Mouse (Mus musculus) forebrain, postnatal 0 days (tissue): ENCODE results near the gene Cflar. TPM values are rescaled to one million over a fixed set of nuclear protein-coding genes. Genes with fewer than 3 reads are reported as not detected.

Experiments
- ATAC-seq: fragments of 200-750 bp; cut with Nextera tagmentation; 2 replicates; pipeline ENCODE4 v1.8.0; 2017; ENCODE audit warnings: mild to moderate bottlenecking, moderate library complexity
- DNase-seq: peaks from one replicate; pipeline ENCODE4 v3.0.0-alpha.2; 2015
- H3K27ac ChIP-seq: fragments of 300-500 bp; sonication (generic); 2 replicates; pipeline ENCODE4 v1.5.1; 2014; ENCODE audit warnings: low read depth, mild to moderate bottlenecking, antibody characterized with exemption, low read length, moderate library complexity, mixed read lengths
- H3K27me3 ChIP-seq: fragments of 300-500 bp; sonication (generic); 2 replicates; pipeline ENCODE4 v1.6.1; 2014; ENCODE audit warnings: mild to moderate bottlenecking, low read length, mixed read lengths; ENCODE audit not compliant: insufficient read depth
- H3K36me3 ChIP-seq: fragments of 300-500 bp; sonication (generic); 2 replicates; pipeline ENCODE4 v1.6.1; 2014; ENCODE audit warnings: mild to moderate bottlenecking, moderate library complexity; ENCODE audit not compliant: insufficient read depth
- H3K4me1 ChIP-seq: fragments of 300-500 bp; sonication (generic); 2 replicates; pipeline ENCODE4 v1.6.1; 2014; ENCODE audit warnings: antibody characterized with exemption; ENCODE audit not compliant: insufficient read depth
- H3K4me2 ChIP-seq: fragments of 300-500 bp; sonication (generic); 2 replicates; pipeline ENCODE4 v1.6.1; 2014; ENCODE audit warnings: low read depth, mild to moderate bottlenecking, moderate library complexity
- H3K4me3 ChIP-seq: fragments of 300-500 bp; sonication (generic); 2 replicates; pipeline ENCODE4 v1.5.1; 2014; ENCODE audit warnings: low read depth, low read length, mixed read lengths
- H3K9ac ChIP-seq: fragments of 300-500 bp; sonication (generic); 2 replicates; pipeline ENCODE4 v1.6.1; 2014; ENCODE audit warnings: mild to moderate bottlenecking
- H3K9me3 ChIP-seq: fragments of 300-500 bp; sonication (generic); 2 replicates; pipeline ENCODE4 v1.6.1; 2016; ENCODE audit warnings: low read length
- CTCF ChIP-seq: sonication (generic); IDR thresholded peaks from 2 replicates; pipeline ENCODE4 v1.5.1; 2016; ENCODE audit warnings: antibody characterized with exemption, control low read depth, low read depth
- WGBS: fragments of 180-500 bp; shearing (Covaris S2); extraction: QIAGEN DNeasy Blood & Tissue Kit; methylation state at CpG from one replicate; pipeline ENCODE4 v1.1.7; 2014; 5-methylcytosine and 5-hydroxymethylcytosine counted together
- polyA plus RNA-seq: library from polyadenylated mRNA; unstranded; fragments of >200 nt; fragmentation: Nextera tagmentation; extraction: Ambion mirVana; gene quantifications from 2 replicates; pipeline ENCODE4 v1.2.1, GENCODE M21; 2015
- total RNA-seq: library from RNA; depleted of rRNA; stranded (reverse); fragments of >200 nt; gene quantifications from 2 replicates; pipeline ENCODE4 v1.2.3, GENCODE M21; 2014

Cflar gene
- total and polyA plus RNA-seq, 2 experiments from 2014 or later = 20.2 to 35.4 TPM

DNA sequence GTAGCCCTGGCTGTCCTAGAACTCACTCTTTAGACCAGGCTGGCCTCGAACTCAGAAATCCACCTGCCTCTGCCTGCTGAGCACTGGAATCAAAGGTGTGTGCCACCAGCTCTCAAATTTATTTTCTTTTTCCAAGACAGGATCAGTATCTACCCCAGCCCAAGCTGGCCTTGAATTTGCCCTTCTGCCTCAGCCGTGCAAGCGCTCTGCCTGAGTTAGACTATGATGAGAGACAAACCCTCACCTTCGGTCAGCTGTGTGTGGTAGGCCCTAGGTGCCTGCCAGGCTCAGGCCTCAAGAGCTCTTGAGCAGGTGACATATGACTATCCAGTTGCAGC, 5.5 kb downstream of the Cflar start:
- Histone ChIP-seq H3K9ac (no peak overlapping the region), H3K4me2 (no peak overlapping the region), H3K4me3 (no peak overlapping the region), H3K9me3 (no peaks in the 10 kb centered on the region), H3K4me1 (peaks cover 5% of the 10 kb centered on the region; the same call in 1 of the 2 replicates), H3K27me3 (no peaks in the 10 kb centered on the region), H3K36me3 (no peaks in the 10 kb centered on the region), H3K27ac (no peak overlapping the region)
- no peak for DNase-seq
- 95% methylated on average over 4 of the region's 4 CpGs for WGBS
- no peak for TF ChIP-seq CTCF
- no peak for ATAC-seq

DNA sequence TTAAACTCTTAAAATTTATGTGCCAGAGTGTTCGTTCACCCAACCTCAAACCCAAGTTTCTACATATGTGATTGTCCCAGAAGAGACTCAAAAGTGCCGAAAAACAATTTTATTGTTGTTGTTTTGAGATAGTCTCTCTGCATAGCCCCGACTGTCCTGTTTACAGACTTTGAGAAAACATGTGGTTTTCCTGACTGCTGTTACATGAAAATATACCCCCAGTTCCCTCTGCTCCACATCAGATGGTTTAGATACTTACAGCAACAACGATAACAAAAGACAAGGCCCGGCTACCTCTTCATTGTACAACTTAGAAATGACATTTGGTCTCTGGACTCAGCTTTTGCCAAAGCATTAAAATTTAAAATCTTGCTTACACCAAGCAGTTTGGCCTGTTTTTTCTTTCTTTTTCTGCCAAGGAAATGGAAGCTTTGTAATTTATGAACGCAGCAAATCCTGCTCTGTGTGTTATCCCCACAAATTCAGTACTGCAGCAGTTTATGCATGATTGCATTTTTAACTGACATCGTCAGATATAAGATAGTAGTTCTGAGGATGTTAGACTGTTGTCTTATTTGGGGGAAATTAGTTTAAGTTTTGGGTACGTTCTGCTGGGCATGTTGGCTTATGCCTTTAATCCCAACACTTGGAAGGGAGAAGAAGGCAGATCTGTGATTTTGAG, 6.4 kb downstream of the Cflar start:
- peaks cover 5% of the 10 kb centered on the region; the same call in 1 of the 2 replicates for H3K4me1 ChIP-seq
- no peak for ATAC-seq
- no peak for DNase-seq
- H3K4me2 ChIP-seq = no peak overlapping the region
- no peak overlapping the region for H3K27ac ChIP-seq
- H3K9ac ChIP-seq = no peak overlapping the region
- H3K4me3 ChIP-seq = no peak overlapping the region
- H3K27me3 ChIP-seq = no peaks in the 10 kb centered on the region
- TF ChIP-seq CTCF = no peak
- 88% methylated on average over 8 of the region's 8 CpGs for WGBS
- H3K36me3 ChIP-seq = no peaks in the 10 kb centered on the region
- no peaks in the 10 kb centered on the region for H3K9me3 ChIP-seq

DNA sequence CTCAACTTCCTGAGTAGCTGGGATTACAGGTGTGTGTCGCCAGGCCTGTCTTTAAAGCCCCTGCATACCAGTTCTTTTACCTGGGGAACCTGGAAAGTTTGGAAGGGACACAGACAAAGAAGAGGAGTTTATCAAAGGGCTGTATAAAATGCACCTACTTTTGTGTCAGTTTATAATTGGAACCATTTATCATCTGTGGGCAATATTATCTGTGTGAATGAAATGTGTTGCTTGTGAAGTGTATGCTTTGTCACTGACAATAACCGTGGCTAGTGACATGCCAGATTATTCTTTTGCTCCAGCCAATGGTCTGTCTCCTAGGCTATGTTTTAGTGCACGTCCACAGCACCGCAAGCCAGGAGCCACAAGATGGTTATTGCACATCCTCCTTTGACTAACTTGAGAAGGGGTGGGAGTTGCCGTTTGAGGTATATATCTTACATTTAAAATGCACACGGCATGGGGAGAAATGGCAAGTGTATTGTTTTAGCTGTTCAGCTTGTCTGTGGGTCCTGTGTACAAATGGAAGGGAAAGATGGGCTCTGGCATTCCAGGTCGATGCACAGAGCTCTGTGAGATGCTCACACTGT, 8.1 kb downstream of the Cflar start:
- no peaks in the 10 kb centered on the region for H3K27me3 ChIP-seq
- ATAC-seq = no peak
- no peak overlapping the region for H3K9ac ChIP-seq
- H3K36me3 ChIP-seq = no peaks in the 10 kb centered on the region
- DNase-seq = no peak
- no peak overlapping the region for H3K4me3 ChIP-seq
- 89% methylated on average over 7 of the region's 7 CpGs for WGBS
- H3K27ac ChIP-seq = no peak overlapping the region
- H3K4me2 ChIP-seq = no peak overlapping the region
- no peak for TF ChIP-seq CTCF
- H3K4me1 ChIP-seq = no peaks in the 10 kb centered on the region
- no peaks in the 10 kb centered on the region for H3K9me3 ChIP-seq

GRCm38 (mm10) chr1:58720090-58720489, 8.8 kb downstream of the Cflar start:
- DNase-seq (no peak), ATAC-seq (no peak)
- Histone ChIP-seq H3K9ac (no peak overlapping the region), H3K4me2 (no peak overlapping the region), H3K27me3 (no peaks in the 10 kb centered on the region), H3K27ac (no peak overlapping the region), H3K4me1 (no peaks in the 10 kb centered on the region), H3K9me3 (no peaks in the 10 kb centered on the region), H3K36me3 (no peaks in the 10 kb centered on the region), H3K4me3 (no peak overlapping the region)
- no peak for TF ChIP-seq CTCF
- WGBS = 90% methylated on average over 8 of the region's 8 CpGs

DNA sequence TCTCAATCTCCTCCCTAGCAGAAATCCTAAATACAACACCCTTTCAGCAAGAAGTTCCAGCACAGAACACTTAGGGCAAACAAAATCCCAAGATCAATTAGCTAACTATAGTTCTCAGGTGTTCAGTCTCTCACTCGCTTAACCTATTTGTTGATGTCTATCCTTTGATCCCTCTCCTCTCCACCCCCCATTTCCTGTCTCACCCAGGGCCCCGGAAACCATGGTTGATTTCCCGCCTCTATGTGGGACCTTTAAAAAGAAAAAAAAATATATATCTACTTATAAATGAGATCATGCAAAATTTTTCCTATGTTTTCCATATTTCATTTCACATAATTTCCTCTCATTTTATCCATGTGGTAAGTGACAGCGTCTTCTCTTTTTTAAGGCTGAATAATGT, 9.7 kb downstream of the Cflar start:
- no peak overlapping the region for H3K4me2 ChIP-seq
- DNase-seq (no peak), ATAC-seq (no peak)
- H3K9me3 ChIP-seq = no peaks in the 10 kb centered on the region
- H3K4me3 ChIP-seq = no peak overlapping the region
- TF ChIP-seq CTCF = no peak
- no peaks in the 10 kb centered on the region for H3K36me3 ChIP-seq
- WGBS = 86% methylated on average over 4 of the region's 4 CpGs
- H3K9ac ChIP-seq = no peak overlapping the region
- no peaks in the 10 kb centered on the region for H3K4me1 ChIP-seq
- no peak overlapping the region for H3K27ac ChIP-seq
- H3K27me3 ChIP-seq = no peaks in the 10 kb centered on the region

GRCm38 (mm10) chr1:58722115-58722938, 11.0 kb downstream of the Cflar start:
- Histone ChIP-seq H3K9ac (no peak overlapping the region), H3K4me1 (no peaks in the 10 kb centered on the region), H3K27ac (no peak overlapping the region), H3K27me3 (no peaks in the 10 kb centered on the region), H3K9me3 (no peaks in the 10 kb centered on the region), H3K36me3 (no peaks in the 10 kb centered on the region), H3K4me2 (no peak overlapping the region), H3K4me3 (no peak overlapping the region)
- ATAC-seq (no peak), DNase-seq (no peak)
- WGBS = 88% methylated on average over 11 of the region's 11 CpGs
- no peak for TF ChIP-seq CTCF
